Mouse (Mus musculus) spleen, adult 12 weeks (tissue): ENCODE results near the gene Coq10a.

Source experiments
- DNase-seq: peaks from one replicate; pipeline ENCODE4 v3.0.0; 2022; ENCODE audit warnings: low spot score

The Coq10a gene

DNA sequence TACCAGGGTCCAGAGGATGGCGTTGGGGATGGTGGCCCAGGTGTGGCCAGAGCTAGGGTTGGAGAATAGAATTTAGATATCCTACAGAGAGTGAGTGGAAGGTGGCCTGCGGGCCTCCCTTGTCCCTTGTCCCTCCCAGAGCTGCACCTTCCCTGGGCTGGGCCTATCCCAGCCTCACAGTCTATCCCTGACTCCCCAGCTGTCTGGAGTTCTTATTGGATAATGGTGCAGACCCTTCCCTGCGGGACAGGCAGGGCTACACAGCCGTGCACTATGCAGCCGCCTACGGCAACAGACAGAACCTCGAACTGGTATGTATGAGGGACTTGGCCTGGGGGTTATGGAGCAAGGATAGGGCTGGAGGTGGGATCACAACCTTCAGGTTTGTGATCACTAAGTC is 17.1 kb upstream of the Coq10a start:
- DNase-seq: no peak

DNA sequence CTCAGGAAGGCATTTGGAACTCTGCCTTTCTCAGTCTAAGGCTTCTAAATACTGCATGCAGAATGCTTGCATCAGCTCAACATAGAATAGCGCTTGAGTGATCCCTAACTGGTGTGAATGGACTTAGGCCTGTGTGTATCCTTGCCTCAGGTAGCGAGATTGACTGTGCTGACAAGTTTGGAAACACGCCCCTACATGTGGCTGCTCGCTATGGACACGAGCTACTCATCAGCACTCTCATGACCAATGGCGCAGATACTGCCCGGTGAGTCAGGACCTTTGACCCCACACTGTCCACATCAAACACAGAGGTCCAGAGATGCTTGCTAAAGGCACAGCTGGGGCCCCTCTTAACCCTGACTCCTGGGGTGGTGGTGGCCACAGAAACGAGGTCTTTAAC is 13.7 kb upstream of the Coq10a start:
- DNase-seq: no peak

GRCm38 (mm10) chr10:128380565-128380964 is 11.8 kb upstream of the Coq10a start:
- no peak for DNase-seq

DNA sequence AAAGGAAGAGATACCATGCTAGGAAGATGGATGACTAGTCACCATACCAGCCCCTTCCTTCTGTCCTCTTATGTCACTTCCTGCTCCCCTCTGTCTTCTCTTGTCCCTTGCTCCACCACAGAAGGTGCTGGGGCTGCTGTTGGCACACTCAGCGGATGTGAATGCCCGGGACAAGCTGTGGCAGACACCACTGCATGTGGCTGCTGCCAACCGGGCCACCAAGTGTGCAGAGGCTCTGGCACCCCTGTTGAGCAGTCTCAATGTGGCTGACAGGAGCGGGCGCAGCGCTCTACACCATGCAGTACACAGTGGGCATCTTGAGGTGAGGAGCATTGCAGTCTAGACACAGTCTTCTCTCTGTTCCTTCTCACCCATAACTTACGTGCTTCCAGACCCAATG is 10.5 kb upstream of the Coq10a start:
- no peak for DNase-seq

DNA sequence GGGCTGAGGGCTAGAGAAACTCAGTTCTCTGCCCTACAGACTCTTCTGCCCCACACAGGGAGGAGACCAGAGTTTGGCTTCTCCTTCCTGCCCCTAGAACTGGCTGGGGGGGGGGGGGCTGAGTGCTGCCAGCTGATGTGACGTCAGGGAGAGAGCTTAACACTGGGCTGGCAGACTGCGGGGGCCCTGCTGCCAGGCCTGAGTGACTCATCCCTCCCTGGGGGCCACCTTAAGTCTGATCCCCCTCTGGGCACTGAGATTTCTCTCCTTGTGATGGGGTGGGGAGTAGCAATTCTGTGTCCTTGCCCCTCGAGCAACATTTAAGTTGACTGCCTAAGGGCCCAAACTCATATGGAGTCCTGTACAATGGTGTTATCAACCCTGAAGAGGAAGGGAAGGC is 9.7 kb upstream of the Coq10a start:
- DNase-seq: no peak

- no peak for DNase-seq
These were observed 9.2 kb upstream of the Coq10a start for GRCm38 (mm10) chr10:128377940-128378448.

- no peak for DNase-seq
These were observed 8.6 kb upstream of the Coq10a start for GRCm38 (mm10) chr10:128377222-128377939.

DNA sequence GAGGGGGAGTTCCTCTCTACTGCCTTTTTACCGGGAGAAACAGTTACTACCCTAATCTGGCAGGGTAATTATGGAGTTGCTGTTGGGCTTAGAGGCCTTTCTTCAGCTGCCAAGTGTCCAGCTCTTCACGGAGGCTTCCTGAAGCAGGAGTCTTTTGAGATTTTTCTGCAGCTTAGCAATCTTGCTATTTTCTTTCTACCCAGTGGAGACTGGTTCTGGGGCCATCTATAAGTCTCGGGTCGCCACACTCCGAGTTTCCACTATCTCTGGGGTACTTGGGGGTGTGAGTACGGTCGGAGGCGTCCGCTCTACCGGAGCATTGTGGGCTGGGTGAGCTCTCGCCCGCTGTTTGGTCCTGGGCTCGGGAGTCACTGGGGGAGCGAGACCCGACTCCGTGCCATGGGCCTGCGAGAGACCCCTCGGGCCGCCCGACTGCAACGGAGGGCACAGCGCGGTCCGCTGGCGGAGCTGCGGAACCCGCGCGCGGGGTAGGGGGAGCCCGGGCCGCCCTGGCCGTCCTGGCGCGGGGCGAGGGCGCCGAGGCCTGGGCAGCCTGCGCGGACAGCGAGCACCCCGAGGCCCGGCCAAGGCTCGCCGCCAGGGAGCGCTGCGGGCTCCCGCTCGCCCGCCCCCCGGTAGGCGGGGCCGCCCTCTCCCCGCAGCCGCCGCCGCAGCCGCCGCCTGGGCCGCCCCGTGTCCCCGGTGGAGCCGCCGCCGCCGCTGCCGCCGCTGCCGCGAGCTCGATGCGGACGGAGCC is 7.8 kb upstream of the Coq10a start, which contains the start of gene Ankrd52:
Gene Ankrd52, plus strand, starts transcription at position 661 of the 757 bp plus-strand sequence.
- peak; percentile 86 for DNase-seq

GRCm38 (mm10) chr10:128376099-128376454 is 7.3 kb upstream of the Coq10a start:
- DNase-seq: no peak

GRCm38 (mm10) chr10:128374393-128374792 is 5.6 kb upstream of the Coq10a start:
- DNase-seq: no peak

- no peak for DNase-seq
These were observed 4.4 kb upstream of the Coq10a start for GRCm38 (mm10) chr10:128372989-128373748.

DNA sequence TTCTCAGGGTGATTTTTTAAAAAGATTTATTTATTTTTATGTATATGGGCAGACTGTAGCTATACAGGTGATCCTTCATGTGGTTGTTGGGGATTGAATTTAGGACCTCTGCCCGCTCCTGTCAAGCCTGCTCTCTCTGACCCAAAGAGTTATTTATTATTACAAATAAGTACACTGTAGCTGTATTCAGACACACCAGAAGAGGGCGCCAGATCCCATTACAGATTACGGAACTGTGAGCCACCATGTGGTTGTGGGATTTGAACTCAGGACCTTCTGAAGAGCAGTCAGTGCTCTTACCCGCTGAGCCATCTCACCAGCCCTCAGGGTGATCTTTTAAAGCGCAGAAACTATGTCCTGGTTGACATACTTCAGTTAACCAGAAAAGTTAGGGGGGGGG is 3.3 kb upstream of the Coq10a start:
- DNase-seq: no peak

DNA sequence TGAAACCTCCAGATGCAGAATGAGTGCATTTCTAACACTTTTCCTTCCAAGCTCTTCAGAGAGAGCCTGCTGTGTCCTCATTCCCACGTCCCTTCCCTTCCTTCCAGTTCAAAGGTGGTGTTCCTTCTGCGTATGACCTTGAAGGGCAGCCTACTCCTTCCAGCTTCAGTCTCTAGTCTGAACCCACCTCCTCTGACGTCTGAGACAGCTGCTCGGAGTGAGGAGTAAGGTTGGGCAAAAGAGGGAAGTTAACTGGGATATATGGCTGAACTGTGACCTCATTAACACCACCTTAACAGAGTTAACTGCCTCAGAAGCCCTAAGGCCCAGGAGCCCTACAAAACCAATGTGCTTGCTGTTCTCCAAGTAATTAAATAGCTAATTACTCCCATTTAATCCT is 1.8 kb upstream of the Coq10a start:
- DNase-seq: no peak

DNA sequence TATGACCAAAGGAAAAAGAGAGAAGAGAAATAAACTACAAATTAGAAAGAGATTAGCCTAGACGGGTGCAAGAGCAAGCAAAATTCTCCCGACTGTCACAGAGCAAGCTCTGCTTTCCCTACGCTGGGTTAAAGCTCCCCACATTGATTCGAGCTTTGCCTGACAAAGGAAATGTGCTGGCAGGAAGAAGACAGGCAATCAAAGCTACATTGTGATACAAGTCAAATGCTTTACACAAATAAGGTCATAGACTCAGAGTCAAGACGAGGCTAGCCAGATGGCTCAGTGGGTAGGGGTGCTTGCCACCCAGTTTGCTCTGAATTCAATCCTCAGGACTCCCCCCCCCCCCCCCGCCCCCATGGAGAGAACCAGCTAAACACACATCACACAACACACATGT is 1.2 kb upstream of the Coq10a start:
- no peak for DNase-seq

GRCm38 (mm10) chr10:128369599-128369998 is 802 bp upstream of the Coq10a start:
- DNase-seq: no peak

- no peak for DNase-seq
These were observed 384 bp upstream of the Coq10a start for GRCm38 (mm10) chr10:128369218-128369543.

GRCm38 (mm10) chr10:128367899-128368401 is 847 bp downstream of the Coq10a start:
- no peak for DNase-seq

- DNase-seq: no peak
These were observed 6.2 kb downstream of the Coq10a start for GRCm38 (mm10) chr10:128362568-128362967.

- no peak for DNase-seq
These were observed 7.0 kb downstream of the Coq10a start for GRCm38 (mm10) chr10:128361836-128362235.

- no peak for DNase-seq
These were observed 9.6 kb downstream of the Coq10a start for GRCm38 (mm10) chr10:128359226-128359625.

- peak; percentile 20 for DNase-seq
These were observed 10.0 kb downstream of the Coq10a start for GRCm38 (mm10) chr10:128358796-128359195.

- DNase-seq: no peak
These were observed 21.3 kb downstream of the Coq10a start for GRCm38 (mm10) chr10:128347541-128347940.
